Mouse (Mus musculus) Patski (cell line): Measurements from ENCODE around the gene Hoxa4. TPM values are rescaled to one million over a fixed set of nuclear protein-coding genes. Genes with fewer than 3 reads are reported as not detected.

Experiments
- ATAC-seq: fragments of 100-300 bp; one replicate; pipeline ENCODE4 v1.8.0; 2021
- CTCF ChIA-PET: fragments of 350-600 bp; sonication (Branson Sonifier 250); formaldehyde crosslinking; loops from one replicate; lab custom pipeline; 2022; ENCODE audit warnings: inconsistent platforms; lab: Charles Lee
- POLR2A ChIA-PET: fragments of 350-600 bp; sonication (Branson Sonifier 250); formaldehyde crosslinking; loops from one replicate; lab custom pipeline; 2022; ENCODE audit warnings: antibody characterized with exemption, inconsistent platforms; lab: Charles Lee
- DNase-seq: peaks from one replicate; pipeline ENCODE4 v3.0.0-alpha.2; 2011; ENCODE audit warnings: low read depth, low spot score
- H3K27me3 ChIP-seq: fragments of 371-371 bp; one replicate; pipeline ENCODE4 v1.5.1; 2021
- CTCF ChIP-seq: fragments of 100-300 bp; IDR thresholded peaks from one replicate; pipeline ENCODE4 v1.5.1; 2021
- in situ Hi-C: fragments of 300-500 bp; cut with MboI; formaldehyde crosslinking; loops from 3 replicates; pipeline ENCODE4 v1.11.1; 2018; ENCODE audit warnings: low pct_unique_long_range_greater_than_20kb, mixed read lengths
- polyA plus RNA-seq: library from polyadenylated mRNA; unstranded; gene quantifications from one replicate; pipeline ENCODE4 v1.2.3, GENCODE M21; 2021

Hoxa4 gene
- polyA plus RNA-seq, 1 experiment from 2014 or later, result 2.5 TPM

- H3K27me3 ChIP-seq, result no peaks in the 10 kb centered on the region
- DNase-seq (no peak), ATAC-seq (no peak)
- TF ChIP-seq CTCF, result no peak
- POLR2A ChIA-PET, result interaction anchor here (1.2 to 37.4 kb wide), 6 partner anchors 7 to 360 kb away, joined by 3 to 778 read pairs (median 80); partner anchors contain the start of genes 5730596B20Rik, Gm28308, Hoxa10 and Hoxa11
- CTCF ChIA-PET, result interaction anchor here (1.0 to 5.0 kb wide), 11 partner anchors 8 to 343 kb away, joined by 3 to 23 read pairs (median 7); partner anchors contain the start of genes 5730596B20Rik, Hoxa10 and Hoxa9
- in situ Hi-C loops, result loop anchor here (5.0 to 25.0 kb wide), 2 partner anchors 507 to 632 kb away; no protein-coding TSS in a partner anchor
Observed at GRCm38 (mm10) chr6:52219234-52219942, 27.8 kb upstream of the Hoxa4 start.

GRCm38 (mm10) chr6:52218643-52219215 lies 27.2 kb upstream of the Hoxa4 start:
- no peak for TF ChIP-seq CTCF
- H3K27me3 ChIP-seq, result no peaks in the 10 kb centered on the region
- ATAC-seq (no peak), DNase-seq (no peak)
- ChIA-PET CTCF (interaction anchor here (1.1 to 5.0 kb wide), 11 partner anchors 9 to 353 kb away, joined by 3 to 23 read pairs (median 5); partner anchors contain the start of genes 5730596B20Rik, Hoxa10 and Hoxa9), POLR2A (interaction anchor here (1.2 to 37.4 kb wide), 5 partner anchors 7 to 41 kb away, joined by 5 to 778 read pairs (median 153); partner anchors contain the start of genes 5730596B20Rik, Gm28308, Hoxa10 and Hoxa11)
- in situ Hi-C loops, result loop anchor here (5.0 to 25.0 kb wide), 2 partner anchors 506 to 631 kb away; no protein-coding TSS in a partner anchor

DNA sequence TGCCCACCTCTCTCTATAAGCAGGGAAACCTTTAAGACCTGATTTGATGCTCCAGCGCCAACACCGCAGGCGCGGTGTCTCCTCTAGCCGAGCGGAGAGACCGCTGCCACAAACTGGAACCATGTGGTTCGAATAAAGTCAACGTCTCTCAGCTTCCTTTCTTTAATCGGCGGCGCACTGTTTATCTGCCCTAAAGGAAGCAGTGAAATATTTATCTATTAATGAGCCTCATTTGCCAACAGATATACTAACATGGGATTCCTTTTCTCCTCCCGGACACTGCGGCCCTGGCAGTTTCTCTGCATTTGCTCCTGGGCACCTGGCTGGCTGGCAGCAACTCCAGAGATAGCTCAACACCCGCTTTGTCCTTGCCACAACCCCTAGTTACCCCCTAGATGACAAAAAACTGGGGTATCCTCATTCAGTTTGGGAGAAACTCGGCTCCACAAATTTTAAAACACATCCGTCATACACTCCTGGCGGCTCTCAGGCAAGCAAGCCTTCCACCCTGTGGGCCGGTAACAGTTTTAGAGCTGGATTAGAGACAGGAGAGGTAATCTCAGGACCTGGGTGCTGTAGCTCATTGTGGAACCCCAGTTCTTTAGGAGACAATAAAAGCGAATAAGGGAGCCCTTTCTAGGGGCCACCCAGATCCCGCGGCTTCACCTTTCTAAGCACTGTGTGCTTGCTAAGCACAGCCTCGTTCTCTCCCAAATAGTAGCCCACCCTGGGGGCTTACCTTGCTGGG lies 26.5 kb upstream of the Hoxa4 start:
- no peak for TF ChIP-seq CTCF
- ATAC-seq (no peak), DNase-seq (no peak)
- in situ Hi-C loops, result loop anchor here (5.0 to 25.0 kb wide), 2 partner anchors 506 to 631 kb away; no protein-coding TSS in a partner anchor
- ChIA-PET CTCF (interaction anchor here (1.1 to 5.0 kb wide), 12 partner anchors 9 to 352 kb away, joined by 3 to 23 read pairs (median 4); partner anchors contain the start of genes 5730596B20Rik, Hoxa10 and Hoxa9), POLR2A (interaction anchor here (0.8 to 37.4 kb wide), 8 partner anchors 5 to 206 kb away, joined by 3 to 778 read pairs (median 80); partner anchors contain the start of genes 5730596B20Rik, Gm28308, Hoxa10 and Hoxa11)
- H3K27me3 ChIP-seq, result no peaks in the 10 kb centered on the region

DNA sequence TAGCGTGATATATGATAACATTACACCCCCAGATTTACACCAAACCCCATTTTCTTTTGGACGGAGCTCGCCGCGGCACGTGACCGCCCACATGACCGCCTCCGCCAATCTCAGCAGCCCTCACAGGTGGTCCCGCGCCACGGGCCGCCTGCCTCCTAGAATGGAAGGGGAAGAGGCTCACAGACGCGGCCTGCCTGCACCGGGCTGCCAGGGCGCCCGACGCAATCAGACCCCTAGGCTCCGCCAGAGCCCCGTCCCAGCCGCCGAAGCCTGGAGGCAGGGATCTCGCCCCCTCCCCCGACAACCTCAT lies 25.9 kb upstream of the Hoxa4 start:
- in situ Hi-C loops, result loop anchor here (5.0 to 25.0 kb wide), 2 partner anchors 505 to 630 kb away; no protein-coding TSS in a partner anchor
- TF ChIP-seq CTCF, result no peak
- CTCF ChIA-PET, result interaction anchor here (1.1 to 4.4 kb wide), 7 partner anchors 10 to 351 kb away, joined by 3 to 23 read pairs (median 5); partner anchors contain the start of genes Hoxa10 and Hoxa9
- H3K27me3 ChIP-seq, result no peaks in the 10 kb centered on the region
- ATAC-seq (no peak), DNase-seq (no peak)
- POLR2A ChIA-PET, result interaction anchor here (0.8 to 37.4 kb wide), 7 partner anchors 6 to 205 kb away, joined by 3 to 778 read pairs (median 6); partner anchors contain the start of genes 5730596B20Rik, Hoxa10, Hoxa11 and Hoxa4

DNA sequence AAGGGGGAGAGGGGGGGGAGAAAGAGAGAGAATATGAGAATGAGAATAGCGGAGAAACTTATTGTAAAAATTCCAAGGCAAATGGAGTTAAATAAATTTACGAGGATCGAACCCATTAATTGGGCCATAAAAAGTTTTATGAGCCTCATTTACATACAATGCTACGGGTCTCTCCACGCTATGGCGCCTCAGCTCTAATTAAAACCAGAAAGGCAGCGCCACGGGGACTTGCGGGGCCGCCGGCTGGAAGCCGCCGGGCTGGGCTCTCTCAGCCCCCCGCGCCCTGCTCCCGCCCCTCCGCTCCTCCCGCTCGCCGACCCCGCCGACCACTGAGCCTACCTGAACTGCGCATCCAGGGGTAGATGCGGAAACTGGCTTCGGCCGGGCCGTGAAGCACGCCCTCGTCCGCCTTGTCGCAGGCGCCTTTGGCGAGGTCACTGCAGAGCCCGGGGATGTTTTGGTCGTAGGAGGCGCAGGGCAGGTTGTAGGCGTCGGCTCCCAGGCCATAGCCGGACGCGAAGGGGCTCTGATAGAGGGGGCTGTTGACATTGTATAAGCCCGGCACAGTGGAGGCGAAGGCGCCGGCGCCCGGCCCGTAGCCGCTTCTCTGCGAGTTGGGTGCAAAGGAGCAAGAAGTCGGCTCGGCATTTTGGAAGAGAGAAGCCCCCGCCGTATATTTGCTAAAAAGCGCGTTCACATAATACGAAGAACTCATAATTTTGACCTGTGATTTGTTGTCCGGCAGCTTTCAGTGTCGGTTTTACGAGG lies 25.3 kb upstream of the Hoxa4 start:
- CTCF ChIA-PET, result interaction anchor here (1.7 to 4.4 kb wide), 3 partner anchors 14 to 224 kb away, joined by 4 to 23 read pairs (median 5); partner anchors contain the start of gene Hoxa9
- in situ Hi-C loops, result loop anchor here (5.0 to 25.0 kb wide), 2 partner anchors 505 to 630 kb away; no protein-coding TSS in a partner anchor
- no peaks in the 10 kb centered on the region for H3K27me3 ChIP-seq
- no peak for TF ChIP-seq CTCF
- POLR2A ChIA-PET, result interaction anchor here (0.8 to 37.4 kb wide), 6 partner anchors 6 to 204 kb away, joined by 3 to 778 read pairs (median 78); partner anchors contain the start of genes 5730596B20Rik, Hoxa10, Hoxa11 and Hoxa7
- ATAC-seq (no peak), DNase-seq (no peak)

GRCm38 (mm10) chr6:52215771-52216535 lies 24.4 kb upstream of the Hoxa4 start:
- no peaks in the 10 kb centered on the region for H3K27me3 ChIP-seq
- CTCF ChIA-PET, result interaction anchor here (0.7 to 2.8 kb wide), 4 partner anchors 16 to 24 kb away, joined by 3 to 11 read pairs (median 4); partner anchors contain the start of genes Hoxa10 and Hoxa9
- POLR2A ChIA-PET, result interaction anchor here (1.5 to 37.4 kb wide), 4 partner anchors 7 to 38 kb away, joined by 4 to 778 read pairs (median 266); partner anchors contain the start of genes 5730596B20Rik, Hoxa10, Hoxa11 and Hoxa7
- DNase-seq (no peak), ATAC-seq (no peak)
- in situ Hi-C loops, result loop anchor here (5.0 to 25.0 kb wide), 2 partner anchors 504 to 629 kb away; no protein-coding TSS in a partner anchor
- TF ChIP-seq CTCF, result no peak

DNA sequence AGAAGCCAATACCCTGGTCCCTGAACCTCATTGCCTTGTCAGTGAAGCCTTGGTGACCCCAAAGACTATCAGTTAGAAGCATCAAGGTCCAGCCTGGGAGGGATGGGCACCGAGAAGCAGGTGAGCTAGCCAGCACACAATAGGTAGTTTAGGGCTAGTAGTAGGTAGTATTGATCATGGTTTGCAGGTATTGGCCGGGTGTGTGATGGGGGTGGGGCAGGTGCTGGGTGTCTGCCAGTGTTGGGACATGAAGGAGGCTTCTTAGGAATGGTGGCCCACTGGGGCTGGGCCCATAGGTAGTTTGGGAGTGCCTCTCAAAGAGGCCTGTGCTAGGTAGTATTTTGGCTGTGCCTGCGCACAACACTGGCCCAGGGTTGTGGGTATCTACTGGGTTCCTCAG lies 23.5 kb upstream of the Hoxa4 start:
- TF ChIP-seq CTCF, result no peak
- ATAC-seq, result no peak
- CTCF ChIA-PET, result interaction anchor here (0.7 to 2.9 kb wide), 6 partner anchors 8 to 31 kb away, joined by 3 to 21 read pairs (median 4); partner anchors contain the start of genes Hoxa10, Hoxa7 and Hoxa9
- POLR2A ChIA-PET, result interaction anchor here (11.3 to 37.4 kb wide), 3 partner anchors 8 to 37 kb away, joined by 153 to 778 read pairs (median 378); partner anchors contain the start of genes 5730596B20Rik, Hoxa10, Hoxa11 and Hoxa7
- in situ Hi-C loops, result loop anchor here (5.0 to 25.0 kb wide), 2 partner anchors 503 to 628 kb away; no protein-coding TSS in a partner anchor
- no peak for DNase-seq
- no peaks in the 10 kb centered on the region for H3K27me3 ChIP-seq
